Mouse (Mus musculus): ENCODE measurements at regions not wholly inside any gene's neighbourhood (a gene's known extent, or its start where the extent isn't known, plus 50 kb on each side); places are given as distances from the start of the nearest gene placed in this dataset.

DNA sequence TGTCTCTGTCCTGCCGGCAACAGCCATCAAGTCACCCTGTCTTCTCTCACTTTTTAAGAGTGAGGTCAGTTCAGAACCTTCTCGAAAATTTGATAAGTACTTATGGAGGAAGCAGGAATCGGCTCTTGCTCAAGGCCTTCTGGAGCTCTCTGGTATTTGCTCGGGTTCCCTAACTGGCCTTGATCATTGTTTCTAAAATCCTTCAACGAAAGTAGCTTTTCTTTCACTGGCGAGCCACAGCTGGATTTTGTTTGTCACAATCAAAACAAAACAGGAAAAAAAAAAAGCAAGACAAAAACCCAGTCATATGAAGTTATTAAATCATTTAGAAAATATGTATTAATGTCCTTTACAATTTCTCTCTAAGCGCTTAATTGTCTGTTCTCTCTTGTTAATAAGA lies 156.6 kb upstream of the Tex13c2 start:
- no peak overlapping the region for H3K4me3 ChIP-seq (ENCODE audit: low read depth, low read length)
- no peaks in the 10 kb centered on the region for H3K36me3 ChIP-seq (ENCODE audit: control insufficient read depth, insufficient read depth, low read length)
- H3K4me1 ChIP-seq (ENCODE audit: control insufficient read depth, insufficient read depth, low read length): no peaks in the 10 kb centered on the region
- 88% methylated on average over 7 of the region's 7 CpGs for WGBS
- no peak overlapping the region for H3K4me2 ChIP-seq (ENCODE audit: low read depth)
- H3K27ac ChIP-seq (ENCODE audit: low read depth, low read length): no peak overlapping the region
- no peak overlapping the region for H3K9ac ChIP-seq (ENCODE audit: low read length)
- no peaks in the 10 kb centered on the region for H3K9me3 ChIP-seq (ENCODE audit: control insufficient read depth, low read length)
- ATAC-seq (ENCODE audit: insufficient read depth, low FRiP score, low TSS enrichment): no peak
- no peak for DNase-seq (ENCODE audit: low spot score)
- H3K27me3 ChIP-seq (ENCODE audit: control insufficient read depth, insufficient read depth, low read length): no peaks in the 10 kb centered on the region

DNA sequence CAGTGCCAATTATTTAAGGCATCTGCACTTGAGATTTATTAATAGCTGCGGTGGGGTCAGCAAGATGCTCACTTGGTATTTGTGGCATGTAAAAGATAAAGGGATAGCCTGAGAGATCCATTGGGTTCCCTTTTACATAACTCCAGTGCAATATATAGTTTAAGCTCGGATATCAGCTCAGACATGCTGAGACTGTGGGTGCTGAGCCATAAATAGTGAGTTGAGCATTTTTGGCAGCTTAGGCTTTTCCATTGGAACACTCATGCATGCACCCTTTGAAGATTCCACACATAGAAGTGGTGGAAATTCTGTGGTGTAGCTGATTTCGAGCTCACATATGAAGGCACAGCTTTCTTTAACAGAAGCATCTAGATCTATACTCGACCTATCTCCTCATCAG lies 155.9 kb upstream of the Tex13c2 start:
- DNase-seq (ENCODE audit: low spot score) (no peak), ATAC-seq (ENCODE audit: insufficient read depth, low FRiP score, low TSS enrichment) (no peak)
- Histone ChIP-seq H3K36me3 (ENCODE audit: control insufficient read depth, insufficient read depth, low read length) (no peaks in the 10 kb centered on the region), H3K4me1 (ENCODE audit: control insufficient read depth, insufficient read depth, low read length) (no peaks in the 10 kb centered on the region), H3K27ac (ENCODE audit: low read depth, low read length) (no peak overlapping the region), H3K4me3 (ENCODE audit: low read depth, low read length) (no peak overlapping the region), H3K9me3 (ENCODE audit: control insufficient read depth, low read length) (no peaks in the 10 kb centered on the region), H3K4me2 (ENCODE audit: low read depth) (no peak overlapping the region), H3K9ac (ENCODE audit: low read length) (no peak overlapping the region), H3K27me3 (ENCODE audit: control insufficient read depth, insufficient read depth, low read length) (no peaks in the 10 kb centered on the region)
- WGBS: 81% methylated on average over 4 of the region's 4 CpGs

- no peak for ATAC-seq (ENCODE audit: insufficient read depth, low FRiP score, low TSS enrichment)
Measured at GRCm38 (mm10) chrX:42334794-42335193, 154.7 kb upstream of the Tex13c2 start.

DNA sequence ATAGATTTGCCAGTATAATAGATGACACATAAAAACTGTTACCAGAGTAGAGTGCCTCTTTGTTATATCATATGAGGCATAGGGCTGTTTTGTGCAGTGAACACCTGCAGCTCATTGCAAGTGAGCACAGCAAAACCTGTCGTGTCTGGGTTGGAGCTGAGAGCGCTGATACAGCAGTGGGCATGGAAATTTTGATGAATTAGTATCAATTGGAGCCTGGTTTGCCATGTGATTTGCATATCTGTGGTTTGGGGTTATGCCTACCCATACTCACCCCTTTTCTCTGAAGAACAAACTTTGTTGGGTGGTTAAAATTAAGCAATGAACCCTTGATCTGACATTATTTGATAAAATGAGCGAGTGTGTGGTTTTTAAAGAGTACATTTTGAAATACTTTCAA lies 152.7 kb upstream of the Tex13c2 start:
- H3K36me3 ChIP-seq (ENCODE audit: control insufficient read depth, insufficient read depth, low read length): no peaks in the 10 kb centered on the region
- no peak overlapping the region for H3K4me2 ChIP-seq (ENCODE audit: low read depth)
- H3K9ac ChIP-seq (ENCODE audit: low read length): no peak overlapping the region
- DNase-seq (ENCODE audit: low spot score) (no peak), ATAC-seq (ENCODE audit: insufficient read depth, low FRiP score, low TSS enrichment) (no peak)
- WGBS: 90% methylated on average over 3 of the region's 3 CpGs
- H3K4me1 ChIP-seq (ENCODE audit: control insufficient read depth, insufficient read depth, low read length): no peaks in the 10 kb centered on the region
- no peak overlapping the region for H3K27ac ChIP-seq (ENCODE audit: low read depth, low read length)
- H3K9me3 ChIP-seq (ENCODE audit: control insufficient read depth, low read length): no peaks in the 10 kb centered on the region
- H3K27me3 ChIP-seq (ENCODE audit: control insufficient read depth, insufficient read depth, low read length): no peaks in the 10 kb centered on the region
- H3K4me3 ChIP-seq (ENCODE audit: low read depth, low read length): no peak overlapping the region

More at GRCm38 (mm10) chrX:42334794-42335193, 154.7 kb upstream of the Tex13c2 start:
- WGBS: 72% methylated on average over 2 of the region's 2 CpGs
- no peak for DNase-seq (ENCODE audit: low spot score)
- Histone ChIP-seq H3K4me2 (ENCODE audit: low read depth) (no peak overlapping the region), H3K36me3 (ENCODE audit: control insufficient read depth, insufficient read depth, low read length) (no peaks in the 10 kb centered on the region), H3K27me3 (ENCODE audit: control insufficient read depth, insufficient read depth, low read length) (no peaks in the 10 kb centered on the region), H3K4me3 (ENCODE audit: low read depth, low read length) (no peak overlapping the region), H3K4me1 (ENCODE audit: control insufficient read depth, insufficient read depth, low read length) (no peaks in the 10 kb centered on the region), H3K27ac (ENCODE audit: low read depth, low read length) (no peak overlapping the region), H3K9me3 (ENCODE audit: control insufficient read depth, low read length) (no peaks in the 10 kb centered on the region), H3K9ac (ENCODE audit: low read length) (no peak overlapping the region)

DNA sequence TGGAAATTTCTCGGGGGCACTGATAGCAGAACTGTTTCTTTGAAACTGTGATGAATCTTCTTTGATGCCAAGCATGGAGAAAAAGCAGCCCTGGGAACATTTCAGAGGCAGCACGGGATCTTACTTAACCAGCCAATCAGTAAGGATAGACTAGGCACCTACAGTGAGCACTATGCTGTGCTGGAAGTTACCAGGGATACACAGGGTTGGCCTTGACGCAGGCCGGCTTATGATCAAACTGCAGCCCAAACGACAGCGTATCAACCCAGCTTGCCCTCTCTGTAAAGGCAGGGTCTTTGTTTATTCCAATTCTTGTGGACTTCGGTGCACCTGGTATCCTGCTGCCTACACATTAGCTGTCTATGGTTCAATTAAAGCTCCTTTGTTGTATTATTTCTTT lies 147.1 kb upstream of the Tex13c2 start:
- Histone ChIP-seq H3K27ac (ENCODE audit: low read depth, low read length) (no peak overlapping the region), H3K9me3 (ENCODE audit: control insufficient read depth, low read length) (no peaks in the 10 kb centered on the region), H3K4me2 (ENCODE audit: low read depth) (no peak overlapping the region), H3K36me3 (ENCODE audit: control insufficient read depth, insufficient read depth, low read length) (no peaks in the 10 kb centered on the region), H3K4me1 (ENCODE audit: control insufficient read depth, insufficient read depth, low read length) (no peaks in the 10 kb centered on the region), H3K4me3 (ENCODE audit: low read depth, low read length) (no peak overlapping the region), H3K9ac (ENCODE audit: low read length) (no peak overlapping the region), H3K27me3 (ENCODE audit: control insufficient read depth, insufficient read depth, low read length) (no peaks in the 10 kb centered on the region)
- DNase-seq (ENCODE audit: low spot score): no peak
- 47% methylated on average over 7 of the region's 7 CpGs for WGBS
- no peak for ATAC-seq (ENCODE audit: insufficient read depth, low FRiP score, low TSS enrichment)

GRCm38 (mm10) chrX:42342951-42343879 lies 146.3 kb upstream of the Tex13c2 start:
- peak overlapping the region; percentile 56; the same call in 1 of the 2 replicates for H3K27ac ChIP-seq (ENCODE audit: low read depth, low read length)
- H3K9ac ChIP-seq (ENCODE audit: low read length): no peak overlapping the region
- peak; percentile 62 for DNase-seq (ENCODE audit: low spot score)
- H3K4me2 ChIP-seq (ENCODE audit: low read depth): peak overlapping the region; percentile 9; the same call in 1 of the 2 replicates
- H3K9me3 ChIP-seq (ENCODE audit: control insufficient read depth, low read length): no peaks in the 10 kb centered on the region
- peak; percentile 85 for ATAC-seq (ENCODE audit: insufficient read depth, low FRiP score, low TSS enrichment)
- H3K4me3 ChIP-seq (ENCODE audit: low read depth, low read length): no peak overlapping the region
- no peaks in the 10 kb centered on the region for H3K27me3 ChIP-seq (ENCODE audit: control insufficient read depth, insufficient read depth, low read length)
- H3K36me3 ChIP-seq (ENCODE audit: control insufficient read depth, insufficient read depth, low read length): no peaks in the 10 kb centered on the region
- no peaks in the 10 kb centered on the region for H3K4me1 ChIP-seq (ENCODE audit: control insufficient read depth, insufficient read depth, low read length)
- WGBS: 21% methylated on average over 16 of the region's 16 CpGs

DNA sequence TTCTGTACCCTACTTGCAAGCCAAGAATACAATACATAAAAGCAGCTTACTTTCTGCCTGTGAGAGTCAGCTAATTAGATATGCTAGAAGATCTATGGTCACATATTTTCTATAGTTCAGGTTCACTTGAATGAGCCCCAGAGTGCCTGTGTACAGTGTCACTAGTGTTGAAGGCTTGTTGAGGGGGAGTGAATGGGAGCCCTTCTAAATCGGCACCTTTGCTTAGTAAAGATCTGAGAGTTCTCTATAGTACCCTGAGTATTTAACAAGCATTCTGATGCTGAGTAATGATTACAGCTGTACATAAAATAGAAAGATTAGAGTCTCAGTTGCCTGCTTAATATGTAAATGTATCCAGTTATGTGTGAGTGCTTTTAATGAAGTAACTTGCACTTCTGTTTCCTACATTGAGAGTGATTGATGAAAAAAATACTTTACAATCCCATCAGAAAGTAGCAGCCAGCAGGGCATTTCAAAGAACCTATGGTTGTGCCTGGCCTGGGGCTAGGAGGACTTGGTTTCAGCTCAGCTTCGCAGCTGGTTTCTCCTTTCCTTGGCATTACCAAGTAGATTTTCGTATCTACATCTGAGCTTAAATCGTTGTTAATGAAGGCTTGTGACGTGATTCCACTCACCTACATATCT lies 136.8 kb upstream of the Tex13c2 start:
- Histone ChIP-seq H3K4me3 (ENCODE audit: low read depth, low read length) (no peak overlapping the region), H3K36me3 (ENCODE audit: control insufficient read depth, insufficient read depth, low read length) (no peaks in the 10 kb centered on the region), H3K4me2 (ENCODE audit: low read depth) (no peak overlapping the region), H3K27ac (ENCODE audit: low read depth, low read length) (no peak overlapping the region), H3K27me3 (ENCODE audit: control insufficient read depth, insufficient read depth, low read length) (no peaks in the 10 kb centered on the region), H3K4me1 (ENCODE audit: control insufficient read depth, insufficient read depth, low read length) (no peaks in the 10 kb centered on the region), H3K9ac (ENCODE audit: low read length) (no peak overlapping the region), H3K9me3 (ENCODE audit: control insufficient read depth, low read length) (no peaks in the 10 kb centered on the region)
- WGBS: 69% methylated on average over 5 of the region's 5 CpGs
- no peak for DNase-seq (ENCODE audit: low spot score)
- no peak for ATAC-seq (ENCODE audit: insufficient read depth, low FRiP score, low TSS enrichment)

DNA sequence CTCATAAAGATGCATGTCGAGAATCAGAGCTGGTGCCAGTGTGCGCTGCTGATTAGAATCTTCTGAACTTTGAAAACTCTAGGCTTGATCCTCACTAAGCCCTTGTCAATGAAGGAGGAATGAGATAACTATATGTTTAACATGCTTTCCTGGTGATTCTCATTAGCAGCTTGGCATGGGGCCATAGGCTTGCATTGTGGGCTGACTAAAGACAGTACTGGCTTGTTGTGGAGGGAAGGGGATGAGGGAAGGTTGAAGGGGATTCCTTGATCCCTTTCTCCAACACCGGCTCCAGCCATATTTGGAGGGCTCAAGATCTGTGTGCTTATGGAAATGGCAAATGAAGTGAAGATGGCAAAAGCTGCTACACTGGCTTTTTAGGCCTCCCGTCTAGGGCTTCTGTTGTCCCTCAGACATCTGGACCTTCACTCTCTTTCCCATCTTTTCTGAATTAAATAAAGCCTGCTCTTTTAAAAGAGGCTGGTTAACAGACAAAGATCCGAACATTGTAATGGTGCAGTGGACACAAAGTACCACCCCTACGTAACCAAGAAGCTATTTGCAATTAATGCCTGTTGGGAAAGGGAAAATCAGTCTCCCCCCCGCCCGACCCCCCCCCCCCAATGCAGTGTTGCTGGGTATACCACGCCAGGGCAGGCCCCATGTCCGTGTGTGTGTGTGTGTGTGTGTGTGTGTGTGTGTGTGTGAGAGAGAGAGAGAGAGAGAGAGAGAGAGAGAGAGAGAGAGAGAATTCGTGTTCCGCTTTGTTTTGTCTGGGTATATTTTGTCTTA lies 129.9 kb upstream of the Tex13c2 start:
- 37% methylated on average over 11 of the region's 12 CpGs for WGBS
- H3K4me3 ChIP-seq (ENCODE audit: low read depth, low read length): no peak overlapping the region
- DNase-seq (ENCODE audit: low spot score) (peak; percentile 18), ATAC-seq (ENCODE audit: insufficient read depth, low FRiP score, low TSS enrichment) (no peak)
- H3K36me3 ChIP-seq (ENCODE audit: control insufficient read depth, insufficient read depth, low read length): no peaks in the 10 kb centered on the region
- no peak overlapping the region for H3K27ac ChIP-seq (ENCODE audit: low read depth, low read length)
- H3K27me3 ChIP-seq (ENCODE audit: control insufficient read depth, insufficient read depth, low read length): no peaks in the 10 kb centered on the region
- no peak overlapping the region for H3K9ac ChIP-seq (ENCODE audit: low read length)
- no peaks in the 10 kb centered on the region for H3K4me1 ChIP-seq (ENCODE audit: control insufficient read depth, insufficient read depth, low read length)
- H3K4me2 ChIP-seq (ENCODE audit: low read depth): peak overlapping the region; percentile 44; the same call in 1 of the 2 replicates
- no peaks in the 10 kb centered on the region for H3K9me3 ChIP-seq (ENCODE audit: control insufficient read depth, low read length)
